Mouse (Mus musculus) olfactory bulb, adult 2 months (tissue): ENCODE measurements around the gene Sell. TPM values are rescaled to one million over a fixed set of nuclear protein-coding genes. Genes with fewer than 3 reads are reported as not detected.

Experiments
- H3K27ac ChIP-seq: fragments of 200-500 bp; 2 replicates; pipeline ENCODE4 v1.5.1; 2012; ENCODE audit warnings: low read depth, low read length; ENCODE audit not compliant: insufficient read depth
- H3K4me1 ChIP-seq: fragments of 200-500 bp; 2 replicates; pipeline ENCODE4 v1.6.1; 2012; ENCODE audit warnings: low read length; ENCODE audit not compliant: control insufficient read depth, insufficient read depth
- H3K4me3 ChIP-seq: fragments of 200-500 bp; 2 replicates; pipeline ENCODE4 v1.5.1; 2012; ENCODE audit warnings: mild to moderate bottlenecking, low read depth, low read length, moderate library complexity; ENCODE audit not compliant: insufficient read depth
- CTCF ChIP-seq: fragments of 200-500 bp; IDR thresholded peaks from 2 replicates; pipeline ENCODE4 v1.5.1; 2012; ENCODE audit warnings: low read depth, mild to moderate bottlenecking, low read length, moderate library complexity; ENCODE audit not compliant: insufficient read depth
- POLR2A ChIP-seq: fragments of 200-500 bp; IDR thresholded peaks from 2 replicates; pipeline ENCODE4 v1.6.1; 2012; ENCODE audit warnings: mild to moderate bottlenecking, low read depth, low read length, moderate library complexity; ENCODE audit not compliant: insufficient read depth
- WGBS: fragments of 180-500 bp; shearing (Covaris S2); methylation state at CpG from one replicate; pipeline ENCODE4 v1.1.7; 2018; 5-methylcytosine and 5-hydroxymethylcytosine counted together
- polyA plus RNA-seq: library from polyadenylated mRNA; stranded (reverse); fragments of >200 nt; gene quantifications from 2 replicates; pipeline ENCODE4 v1.2.4, GENCODE M21; 2012; ENCODE audit warnings: low replicate concordance; ENCODE audit not compliant: missing spikeins, insufficient read depth, insufficient read length

Sell gene
- polyA plus RNA-seq, 1 experiment = not detected

DNA sequence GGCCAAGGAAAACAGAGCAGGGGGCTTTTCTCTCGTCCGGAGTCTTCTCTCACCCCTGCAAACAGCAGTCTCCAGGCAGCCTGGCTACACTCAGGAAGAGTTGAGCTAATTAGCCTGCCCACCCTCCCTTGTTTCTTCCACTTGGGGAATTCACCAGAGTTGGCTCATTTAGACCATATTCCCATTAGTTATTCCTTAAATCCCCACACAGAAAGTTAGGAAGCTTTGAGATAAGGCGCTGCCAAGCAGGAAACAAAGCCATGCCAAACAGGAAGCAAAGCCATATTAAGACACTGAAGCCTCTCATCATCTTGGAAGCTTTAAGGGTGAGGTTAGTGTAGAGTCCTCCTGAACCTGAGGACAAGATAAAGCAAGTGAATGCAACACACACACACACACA lies 18.2 kb upstream of the Sell start:
- WGBS = 29% methylated on average over 3 of the region's 3 CpGs
- Histone ChIP-seq H3K4me1 (no peaks in the 10 kb centered on the region), H3K27ac (no peak overlapping the region), H3K4me3 (no peak overlapping the region)
- TF ChIP-seq POLR2A = no peak
- no peak for TF ChIP-seq CTCF

DNA sequence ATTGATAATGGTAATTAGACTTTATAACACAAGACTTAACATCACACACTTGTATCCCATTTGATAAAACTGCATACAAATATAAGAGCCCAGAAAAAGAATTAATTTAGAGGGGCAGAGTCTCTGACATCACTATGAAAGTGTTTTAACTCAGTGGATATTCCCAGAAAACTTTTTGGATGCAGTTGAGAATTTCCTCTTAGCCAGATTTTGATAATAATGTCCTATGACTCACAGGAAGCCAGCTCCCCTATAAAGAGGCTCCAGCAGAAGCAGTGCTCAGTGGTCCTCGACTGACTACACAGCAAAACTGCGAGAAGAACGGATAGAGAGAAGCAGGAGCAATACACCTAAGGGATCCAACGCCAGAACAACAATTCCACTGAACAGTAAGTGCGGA lies 13.8 kb upstream of the Sell start, which contains the start of gene Sele:
Gene Sele, plus strand, starts transcription at position 301 of the 400 bp plus-strand sequence.
- WGBS = 79% methylated on average over 5 of the region's 5 CpGs
- no peaks in the 10 kb centered on the region for H3K4me1 ChIP-seq
- no peak within 1 kb of the TSS for H3K27ac ChIP-seq
- H3K4me3 ChIP-seq = no peak within 1 kb of the TSS
- TF ChIP-seq CTCF (no peak), POLR2A (no peak)

DNA sequence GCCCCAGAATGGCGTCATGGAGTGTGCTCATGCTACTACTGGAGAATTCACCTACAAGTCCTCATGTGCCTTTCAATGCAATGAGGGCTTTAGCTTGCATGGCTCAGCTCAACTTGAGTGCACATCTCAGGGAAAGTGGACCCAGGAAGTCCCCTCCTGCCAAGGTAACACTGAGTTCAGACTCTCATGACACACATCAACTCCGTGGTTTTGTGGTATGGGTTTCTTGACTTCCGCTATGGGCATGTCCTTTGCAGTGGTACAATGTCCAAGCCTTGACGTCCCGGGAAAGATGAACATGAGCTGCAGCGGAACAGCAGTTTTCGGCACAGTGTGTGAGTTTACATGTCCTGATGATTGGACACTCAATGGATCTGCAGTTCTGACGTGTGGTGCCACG lies 8.2 kb upstream of the Sell start:
- 96% methylated on average over 9 of the region's 9 CpGs for WGBS
- Histone ChIP-seq H3K4me1 (no peaks in the 10 kb centered on the region), H3K27ac (no peak overlapping the region), H3K4me3 (no peak overlapping the region)
- no peak for TF ChIP-seq CTCF
- TF ChIP-seq POLR2A = no peak

DNA sequence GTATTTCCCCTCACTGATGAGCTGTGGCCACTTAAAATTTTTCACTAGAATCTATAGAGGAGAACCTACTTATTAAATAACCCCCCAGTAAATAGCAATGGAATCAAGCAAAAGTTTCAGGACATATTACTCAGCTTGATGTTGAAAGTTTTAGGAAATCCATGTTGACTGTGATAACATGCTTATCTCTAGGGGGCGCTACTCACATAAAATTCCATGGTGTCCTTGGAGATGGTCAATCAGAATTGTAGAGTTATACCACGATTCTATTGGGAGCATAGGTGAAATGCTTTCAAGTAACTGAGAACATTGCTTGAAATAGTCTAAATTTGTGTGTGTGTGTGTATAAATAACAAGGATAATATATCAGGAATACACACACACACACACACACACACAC lies 7.0 kb upstream of the Sell start:
- TF ChIP-seq POLR2A (no peak), CTCF (no peak)
- no peak overlapping the region for H3K27ac ChIP-seq

GRCm38 (mm10) chr1:164060071-164060470 lies 1.7 kb upstream of the Sell start:
- TF ChIP-seq CTCF = no peak
- no peak for TF ChIP-seq POLR2A
- Histone ChIP-seq H3K4me1 (no peaks in the 10 kb centered on the region), H3K4me3 (no peak overlapping the region), H3K27ac (no peak overlapping the region)
- 92% methylated on average over 4 of the region's 4 CpGs for WGBS

More for the DNA sequence above, 7.0 kb upstream of the Sell start:
- WGBS = 42% methylated on average over 2 of the region's 2 CpGs
- Histone ChIP-seq H3K4me1 (no peaks in the 10 kb centered on the region), H3K4me3 (no peak overlapping the region)

DNA sequence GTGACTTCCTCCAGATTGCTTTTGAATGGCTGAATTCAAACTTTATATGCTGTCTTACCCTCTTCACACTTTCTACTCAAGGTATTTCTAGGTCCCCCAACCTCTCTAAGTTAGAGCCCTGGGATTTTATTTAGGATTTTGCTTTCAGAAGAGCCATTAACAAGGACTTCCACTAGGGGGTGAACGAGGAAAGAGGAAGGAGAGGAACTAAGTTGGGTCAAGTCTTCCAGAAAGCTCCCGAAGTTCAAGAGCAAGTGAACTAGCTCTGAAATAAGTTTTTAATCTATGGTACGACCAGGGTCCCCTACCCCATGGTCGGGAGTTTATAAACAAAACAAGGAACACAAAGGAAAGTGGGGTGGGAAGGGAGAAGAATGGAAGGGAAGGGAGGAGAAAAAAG lies 504 bp upstream of the Sell start:
- no peak for TF ChIP-seq CTCF
- TF ChIP-seq POLR2A = no peak
- H3K4me1 ChIP-seq = no peaks in the 10 kb centered on the region
- H3K4me3 ChIP-seq = no peak overlapping the region
- H3K27ac ChIP-seq = no peak overlapping the region
- 33% methylated on average over 4 of the region's 4 CpGs for WGBS

- Histone ChIP-seq H3K27ac (no peak overlapping the region), H3K4me3 (no peak overlapping the region), H3K4me1 (no peaks in the 10 kb centered on the region)
- TF ChIP-seq CTCF (no peak), POLR2A (no peak)
- 50% methylated on average over 2 of the region's 2 CpGs for WGBS
Measured at GRCm38 (mm10) chr1:164062856-164063255, 1.1 kb downstream of the Sell start.

DNA sequence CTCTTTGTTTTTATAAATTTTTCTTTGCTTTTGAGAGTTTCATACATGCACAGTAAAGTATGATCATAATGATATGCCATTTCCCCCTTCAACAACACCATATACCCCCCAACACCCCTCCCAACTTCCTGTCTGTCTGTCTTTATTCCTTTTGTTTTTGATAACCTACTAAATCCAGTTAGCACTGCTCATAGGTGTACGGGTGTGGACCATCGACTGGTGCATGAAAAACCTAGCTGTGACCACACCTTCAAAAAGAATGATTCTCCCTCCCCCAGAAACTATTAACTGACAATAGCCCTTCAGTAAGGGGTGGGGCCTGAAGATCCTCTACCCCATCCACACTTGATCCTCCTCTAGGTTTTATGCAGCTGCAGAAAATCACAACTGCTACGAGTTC lies 2.0 kb downstream of the Sell start:
- no peak overlapping the region for H3K4me3 ChIP-seq
- H3K27ac ChIP-seq = no peak overlapping the region
- TF ChIP-seq POLR2A (no peak), CTCF (no peak)
- no peaks in the 10 kb centered on the region for H3K4me1 ChIP-seq
- 64% methylated on average over 3 of the region's 3 CpGs for WGBS

GRCm38 (mm10) chr1:164069261-164069660 lies 7.5 kb downstream of the Sell start:
- Histone ChIP-seq H3K4me3 (no peak overlapping the region), H3K4me1 (no peaks in the 10 kb centered on the region), H3K27ac (no peak overlapping the region)
- TF ChIP-seq CTCF (no peak), POLR2A (no peak)

DNA sequence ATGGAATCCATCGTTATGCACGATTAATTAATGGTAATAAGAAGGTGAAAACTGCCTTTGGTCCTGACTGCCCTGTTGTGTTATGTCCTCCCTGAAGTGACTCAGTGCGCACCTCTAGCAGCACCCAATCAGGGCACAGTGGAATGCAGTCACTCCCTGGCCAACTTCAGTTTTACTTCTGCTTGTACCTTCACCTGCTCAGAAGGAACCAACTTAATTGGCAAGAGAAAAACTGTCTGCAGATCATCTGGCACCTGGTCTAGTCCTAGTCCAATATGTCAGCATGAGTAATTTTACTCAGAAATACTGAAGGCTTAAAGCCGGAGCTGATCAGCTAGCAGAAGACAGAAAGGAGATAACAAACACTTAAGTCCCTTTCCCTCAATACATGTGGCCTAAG lies 8.7 kb downstream of the Sell start:
- 91% methylated on average over 4 of the region's 4 CpGs for WGBS
- TF ChIP-seq CTCF (no peak), POLR2A (no peak)
- no peak overlapping the region for H3K27ac ChIP-seq
- no peaks in the 10 kb centered on the region for H3K4me1 ChIP-seq
- H3K4me3 ChIP-seq = no peak overlapping the region
